Mouse (Mus musculus) erythroblast, embryonic 14.5 days (primary cell): ENCODE measurements around the gene Vps37d.

Experiments used
- GATA1 ChIP-seq: IDR thresholded peaks from 2 replicates; pipeline ENCODE4 v1.6.1; 2012; ENCODE audit warnings: low read length, inconsistent platforms, mixed read lengths
- TAL1 ChIP-seq: IDR thresholded peaks from 3 replicates; pipeline ENCODE4 v1.6.1; 2012; ENCODE audit warnings: low read length, inconsistent platforms, mixed read lengths

DNA sequence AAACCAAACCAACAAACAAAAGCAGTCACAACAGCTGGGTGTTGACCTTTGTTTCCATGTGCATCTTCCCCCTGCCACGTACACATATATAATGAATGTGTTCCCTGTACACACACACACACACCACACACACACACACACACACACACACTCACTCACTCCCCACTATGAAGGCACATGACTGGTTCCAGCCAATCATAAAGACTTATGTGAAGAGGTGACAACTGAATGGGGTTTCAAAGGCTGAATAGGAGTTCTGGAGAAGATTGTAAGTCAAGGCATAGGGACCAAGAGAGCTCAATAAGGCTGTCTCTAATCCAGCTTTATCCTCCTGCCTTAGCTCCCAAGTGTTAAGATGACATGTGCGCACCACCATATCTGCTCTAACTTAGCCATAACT, 1.5 kb upstream of the Vps37d start:
- no peak for TF ChIP-seq TAL1
- no peak for TF ChIP-seq GATA1
